Mouse (Mus musculus) ovary, adult 10 weeks (tissue): ENCODE measurements around the gene Gm436. TPM values are rescaled to one million over a fixed set of nuclear protein-coding genes. Genes with fewer than 3 reads are reported as not detected.

Source experiments
- polyA plus RNA-seq: library from polyadenylated mRNA; stranded (reverse); fragments of 350-450 nt; fragmentation: Illumina TruSeq; extraction: RNeasy Lipid Tissue Mini Kit (QIAGEN cat#74804); gene quantifications from one replicate; pipeline ENCODE4 v1.2.3, GENCODE M21; 2014

Gm436 gene
- polyA plus RNA-seq, result not detected

GRCm38 (mm10) chr4:144686268-144686667 is at the start of gene Gm436:
Gene Gm436, minus strand, starts transcription at chr4:144686368.

DNA sequence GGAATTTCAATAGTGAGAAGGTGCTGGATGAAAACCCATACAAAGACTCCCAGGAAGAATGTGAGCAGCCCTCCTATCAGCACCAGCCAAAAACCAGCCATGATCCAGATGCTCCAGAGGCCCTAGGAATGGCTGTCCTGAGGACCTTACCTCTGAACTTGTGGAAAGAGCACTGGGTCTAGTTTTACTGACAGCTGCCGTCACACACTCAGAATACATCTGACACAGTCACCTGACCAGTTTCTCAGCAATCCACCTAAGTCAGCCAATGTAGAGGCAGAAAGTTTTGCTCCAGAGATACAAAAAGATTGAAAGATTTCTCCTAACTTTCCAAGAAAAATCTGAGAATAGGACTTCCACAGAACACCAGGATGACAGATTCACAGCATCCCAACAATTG is 35.1 kb upstream of the Gm436 start, which contains the start of gene Gm13178:
TSS of gene Gm13178 (minus strand) at position 101 of the 400 bp plus-strand sequence.

Other genes starting within 250 kb of the Gm436 start
- not detected for gene 1700012P22Rik, start 247.6 kb downstream of the Gm436 start, polyA plus RNA-seq
- not detected for gene Gm9944, start 233.1 kb downstream of the Gm436 start, polyA plus RNA-seq
- gene Aadacl3, start 222.6 kb downstream of the Gm436 start, polyA plus RNA-seq, result not detected
- not detected for gene 9430007A20Rik, start 166.5 kb downstream of the Gm436 start, polyA plus RNA-seq
- gene Gm13124, start 121.2 kb downstream of the Gm436 start, polyA plus RNA-seq, result not detected
- not detected for gene Aadacl4, start 72.7 kb downstream of the Gm436 start, polyA plus RNA-seq
- gene Gm13178, start 35.0 kb upstream of the Gm436 start, polyA plus RNA-seq, result not detected
- not detected for gene Gm438, start 100.2 kb upstream of the Gm436 start, polyA plus RNA-seq
- gene Dhrs3, start 206.5 kb upstream of the Gm436 start, polyA plus RNA-seq, result 44.5 TPM